Mouse (Mus musculus): ENCODE measurements around the gene Tbl3. TPM values are rescaled to one million over a fixed set of nuclear protein-coding genes. Genes with fewer than 3 reads are reported as not detected.
"Not testable (repeated sequence)": the region's sequence is repeated elsewhere in the genome, so short reads cannot be mapped to it uniquely, and the experiment has no call there.

Gene Tbl3
- polyA plus RNA-seq, 1 experiment from 2014 or later, result 45.9 TPM

GRCm38 (mm10) chr17:24670246-24670844 lies 37.1 kb downstream of the Tbl3 start:
- no peaks in the 10 kb centered on the region for H3K9me3 ChIP-seq (replicated peaks)
- no peak for ATAC-seq (ENCODE audit: insufficient number of reproducible peaks, low FRiP score)
- peak overlapping the region; percentile 84 for H3K27ac ChIP-seq (ENCODE audit: poor library complexity, severe bottlenecking)
- no peaks in the 10 kb centered on the region for H3K36me3 ChIP-seq
- H3K27me3 ChIP-seq (replicated peaks), result no peaks in the 10 kb centered on the region; the same call in 1 of the 2 replicates
- WGBS, result 12% methylated on average over 8 of the region's 8 CpGs
- H3K4me1 ChIP-seq (replicated peaks), result peaks cover 47% of the 10 kb centered on the region
- H3K4me3 ChIP-seq, result peak overlapping the region; percentile 97
- peak overlapping the region; percentile 90 for H3K4me2 ChIP-seq
- H3K9ac ChIP-seq, result peak overlapping the region; percentile 98

- Histone ChIP-seq H3K4me1 (replicated peaks) (peaks cover 47% of the 10 kb centered on the region), H3K9me3 (replicated peaks) (no peaks in the 10 kb centered on the region), H3K4me2 (peak within 1 kb of the TSS; percentile 90), H3K4me3 (peak within 1 kb of the TSS; percentile 97), H3K36me3 (no peaks in the 10 kb centered on the region), H3K9ac (peak within 1 kb of the TSS; percentile 98), H3K27me3 (replicated peaks) (no peaks in the 10 kb centered on the region; the same call in 1 of the 2 replicates), H3K27ac (ENCODE audit: poor library complexity, severe bottlenecking) (peak within 1 kb of the TSS; percentile 84)
- WGBS, result under 1% methylated on average over 75 of the region's 80 CpGs
- peak; percentile 98 for ATAC-seq (ENCODE audit: insufficient number of reproducible peaks, low FRiP score)
Observed at GRCm38 (mm10) chr17:24669545-24670245, 37.8 kb downstream of the Tbl3 start, which contains the start of gene Zfp598. Gene Zfp598, plus strand, starts transcription at chr17:24669687.

- Histone ChIP-seq H3K4me3 (peak overlapping the region; percentile 97), H3K9ac (peak overlapping the region; percentile 98), H3K4me2 (peak overlapping the region; percentile 90), H3K4me1 (replicated peaks) (peaks cover 43% of the 10 kb centered on the region), H3K27ac (ENCODE audit: poor library complexity, severe bottlenecking) (peak overlapping the region; percentile 84)
- not testable (repeated sequence) for H3K27me3 ChIP-seq (replicated peaks); ATAC-seq (ENCODE audit: insufficient number of reproducible peaks, low FRiP score); H3K9me3 ChIP-seq (replicated peaks); H3K36me3 ChIP-seq
- 11% methylated on average over 15 of the region's 15 CpGs for WGBS
Observed at GRCm38 (mm10) chr17:24669214-24669544, 38.3 kb downstream of the Tbl3 start.

- no peak overlapping the region for H3K27ac ChIP-seq (ENCODE audit: poor library complexity, severe bottlenecking)
- WGBS, result 21% methylated on average over 6 of the region's 6 CpGs
- H3K36me3 ChIP-seq, result no peaks in the 10 kb centered on the region
- no peaks in the 10 kb centered on the region for H3K9me3 ChIP-seq (replicated peaks)
- no peak overlapping the region for H3K9ac ChIP-seq
- no peak overlapping the region for H3K4me2 ChIP-seq
- H3K27me3 ChIP-seq (replicated peaks), result peaks cover 10% of the 10 kb centered on the region; the same call in 1 of the 2 replicates
- no peak for ATAC-seq (ENCODE audit: insufficient number of reproducible peaks, low FRiP score)
- peaks cover 29% of the 10 kb centered on the region for H3K4me1 ChIP-seq (replicated peaks)
- H3K4me3 ChIP-seq, result no peak overlapping the region
Observed at GRCm38 (mm10) chr17:24667416-24667815, 40.0 kb downstream of the Tbl3 start.

- not testable (repeated sequence) for H3K36me3 ChIP-seq; H3K4me3 ChIP-seq; H3K27ac ChIP-seq (ENCODE audit: poor library complexity, severe bottlenecking); H3K4me2 ChIP-seq; H3K9me3 ChIP-seq (replicated peaks); ATAC-seq (ENCODE audit: insufficient number of reproducible peaks, low FRiP score); H3K9ac ChIP-seq
- H3K27me3 ChIP-seq (replicated peaks), result peaks cover 14% of the 10 kb centered on the region; the same call in 1 of the 2 replicates
- 50% methylated on average over 7 of the region's 7 CpGs for WGBS
- peaks cover 25% of the 10 kb centered on the region for H3K4me1 ChIP-seq (replicated peaks)
Observed at GRCm38 (mm10) chr17:24667011-24667410, 40.4 kb downstream of the Tbl3 start.

GRCm38 (mm10) chr17:24658017-24658758 lies 49.3 kb downstream of the Tbl3 start, which contains the start of gene Npw:
Gene Npw, minus strand, starts transcription at chr17:24658457.
- Histone ChIP-seq H3K4me1 (replicated peaks) (peaks cover 19% of the 10 kb centered on the region), H3K27ac (ENCODE audit: poor library complexity, severe bottlenecking) (no peak within 1 kb of the TSS), H3K9me3 (replicated peaks) (no peaks in the 10 kb centered on the region), H3K9ac (peak within 1 kb of the TSS; percentile 8), H3K27me3 (replicated peaks) (peaks cover 67% of the 10 kb centered on the region), H3K4me2 (peak within 1 kb of the TSS; percentile 77), H3K4me3 (peak within 1 kb of the TSS; percentile 44), H3K36me3 (no peaks in the 10 kb centered on the region)
- 2% methylated on average over 47 of the region's 47 CpGs for WGBS
- ATAC-seq (ENCODE audit: insufficient number of reproducible peaks, low FRiP score), result peak; percentile 54; the same call in 1 of the 2 replicates

- WGBS, result 68% methylated on average over 4 of the region's 4 CpGs
- no peaks in the 10 kb centered on the region for H3K9me3 ChIP-seq (replicated peaks)
- no peak overlapping the region for H3K4me2 ChIP-seq
- H3K36me3 ChIP-seq, result no peaks in the 10 kb centered on the region
- H3K27ac ChIP-seq (ENCODE audit: poor library complexity, severe bottlenecking), result no peak overlapping the region
- no peak overlapping the region for H3K4me3 ChIP-seq
- peaks cover 25% of the 10 kb centered on the region for H3K4me1 ChIP-seq (replicated peaks)
- ATAC-seq (ENCODE audit: insufficient number of reproducible peaks, low FRiP score), result no peak
- H3K27me3 ChIP-seq (replicated peaks), result peaks cover 64% of the 10 kb centered on the region
- H3K9ac ChIP-seq, result no peak overlapping the region
Observed at GRCm38 (mm10) chr17:24654969-24655368, 52.5 kb downstream of the Tbl3 start.

- WGBS, result 4% methylated on average over 19 of the region's 19 CpGs
- H3K9me3 ChIP-seq (replicated peaks), result no peaks in the 10 kb centered on the region
- H3K4me1 ChIP-seq (replicated peaks), result peaks cover 34% of the 10 kb centered on the region
- peak overlapping the region; percentile 65 for H3K4me2 ChIP-seq
- H3K27me3 ChIP-seq (replicated peaks), result peaks cover 58% of the 10 kb centered on the region
- H3K27ac ChIP-seq (ENCODE audit: poor library complexity, severe bottlenecking), result no peak overlapping the region
- H3K36me3 ChIP-seq, result no peaks in the 10 kb centered on the region
- H3K9ac ChIP-seq, result peak overlapping the region; percentile 44; the same call in 1 of the 2 replicates
- H3K4me3 ChIP-seq, result peak overlapping the region; percentile 34
- ATAC-seq (ENCODE audit: insufficient number of reproducible peaks, low FRiP score), result 0 out of 2 replicates have a peak, but pooled peaks have one; percentile 23
Observed at GRCm38 (mm10) chr17:24653967-24654710, 53.3 kb downstream of the Tbl3 start.

- Histone ChIP-seq H3K9ac (peak overlapping the region; percentile 39; the same call in 1 of the 2 replicates), H3K4me2 (no peak overlapping the region), H3K9me3 (replicated peaks) (no peaks in the 10 kb centered on the region), H3K4me1 (replicated peaks) (peaks cover 40% of the 10 kb centered on the region), H3K36me3 (no peaks in the 10 kb centered on the region), H3K27me3 (replicated peaks) (peaks cover 58% of the 10 kb centered on the region), H3K27ac (ENCODE audit: poor library complexity, severe bottlenecking) (no peak overlapping the region), H3K4me3 (no peak overlapping the region)
- WGBS, result 54% methylated on average over 3 of the region's 3 CpGs
- ATAC-seq (ENCODE audit: insufficient number of reproducible peaks, low FRiP score), result no peak
Observed at GRCm38 (mm10) chr17:24651835-24652234, 55.6 kb downstream of the Tbl3 start.

- no peak overlapping the region for H3K4me3 ChIP-seq
Observed at GRCm38 (mm10) chr17:24650766-24651165, 56.7 kb downstream of the Tbl3 start.

More at GRCm38 (mm10) chr17:24650766-24651165, 56.7 kb downstream of the Tbl3 start:
- Histone ChIP-seq H3K27ac (ENCODE audit: poor library complexity, severe bottlenecking) (no peak overlapping the region), H3K4me1 (replicated peaks) (peaks cover 46% of the 10 kb centered on the region), H3K9me3 (replicated peaks) (no peaks in the 10 kb centered on the region), H3K4me2 (peak overlapping the region; percentile 96), H3K27me3 (replicated peaks) (peaks cover 49% of the 10 kb centered on the region), H3K36me3 (no peaks in the 10 kb centered on the region), H3K9ac (0 out of 2 replicates have a peak overlapping the region, but pooled peaks have one; percentile 84)
- no peak for ATAC-seq (ENCODE audit: insufficient number of reproducible peaks, low FRiP score)
- WGBS, result 78% methylated on average over 4 of the region's 4 CpGs
